Mouse (Mus musculus): ENCODE measurements around the gene Borcs6.
"Not testable (repeated sequence)": the region's sequence is repeated elsewhere in the genome, so short reads cannot be mapped to it uniquely, and the experiment has no call there.

Gene Borcs6

DNA sequence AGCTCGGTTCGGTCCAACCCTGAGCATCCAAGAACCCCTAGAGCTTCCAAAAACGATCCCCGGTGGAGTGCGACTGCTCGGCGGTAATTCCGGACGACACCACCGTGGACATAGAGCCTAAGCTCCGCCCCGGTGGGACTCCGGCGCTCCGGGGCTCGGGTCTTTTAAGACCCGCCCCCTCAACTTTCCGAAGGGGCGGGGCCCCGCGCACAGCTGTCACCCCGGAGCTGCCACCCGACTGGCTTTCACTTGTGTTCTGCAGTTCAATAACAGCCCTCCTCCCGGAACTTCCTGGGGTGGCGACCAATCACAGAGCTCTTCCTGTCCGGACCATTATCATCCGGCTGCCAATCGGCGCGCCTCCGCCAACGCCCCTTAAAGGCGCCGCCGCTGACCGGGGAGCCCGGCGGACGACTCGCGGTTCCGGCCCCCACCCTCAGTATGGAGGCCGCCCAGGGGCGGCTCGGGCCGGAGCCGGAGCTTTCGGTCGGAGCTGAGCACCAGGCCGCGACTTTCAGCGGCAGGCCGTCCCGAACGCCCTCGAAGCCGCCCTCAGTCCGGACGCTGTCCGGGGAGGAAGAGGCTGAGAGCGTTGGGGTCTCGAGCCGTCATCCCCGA, at the start of gene Borcs6:
Gene Borcs6 (plus strand): TSS at position 361 of the 618 bp plus-strand sequence.
- peak; percentile 94 to 97 for DNase-seq (ENCODE audit: low spot score in 2 of 2)

DNA sequence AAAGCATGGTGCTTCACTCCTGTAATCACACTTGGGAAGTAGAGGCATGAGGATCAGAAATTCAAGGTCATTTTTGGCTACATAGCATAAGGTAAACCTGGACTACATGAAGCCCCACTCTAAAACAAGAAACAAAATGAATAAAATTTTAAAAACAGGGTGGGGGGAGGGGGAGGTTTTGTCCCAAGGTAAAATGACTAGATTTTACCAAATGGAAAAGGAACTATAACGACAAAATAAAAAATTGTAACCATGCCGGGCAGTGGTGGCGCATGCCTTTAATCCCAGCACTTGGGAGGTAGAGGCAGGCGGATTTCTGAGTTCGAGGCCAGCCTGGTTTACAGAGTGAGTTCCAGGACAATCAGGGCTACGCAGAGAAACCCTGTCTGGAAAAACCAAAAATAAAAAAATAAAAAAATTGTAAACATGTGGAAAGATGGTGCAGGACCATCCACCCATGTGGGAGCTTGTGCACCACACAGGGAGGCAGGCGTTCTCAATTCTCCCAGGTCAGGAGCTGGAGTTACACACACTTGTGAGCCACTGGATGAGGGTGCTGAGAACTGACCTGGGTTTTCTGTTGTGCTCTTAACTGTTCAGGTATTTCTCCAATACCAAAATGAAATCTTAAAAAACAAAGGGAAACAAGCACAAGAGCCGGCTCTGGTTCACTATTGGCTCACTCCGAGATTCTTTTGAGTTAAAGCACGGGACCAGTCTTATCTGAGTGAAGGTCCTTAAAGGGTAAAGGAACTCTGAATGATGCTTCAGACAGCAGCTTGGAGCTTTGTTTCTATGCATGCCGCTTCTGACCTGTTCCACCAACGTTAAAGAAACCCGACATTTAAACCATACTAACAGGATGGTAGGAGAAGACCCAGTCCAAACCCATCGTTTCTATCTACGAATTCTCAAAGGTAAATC, 48.9 kb upstream of the Borcs6 start:
- no peak for DNase-seq (ENCODE audit: low spot score in 2 of 2)

DNA sequence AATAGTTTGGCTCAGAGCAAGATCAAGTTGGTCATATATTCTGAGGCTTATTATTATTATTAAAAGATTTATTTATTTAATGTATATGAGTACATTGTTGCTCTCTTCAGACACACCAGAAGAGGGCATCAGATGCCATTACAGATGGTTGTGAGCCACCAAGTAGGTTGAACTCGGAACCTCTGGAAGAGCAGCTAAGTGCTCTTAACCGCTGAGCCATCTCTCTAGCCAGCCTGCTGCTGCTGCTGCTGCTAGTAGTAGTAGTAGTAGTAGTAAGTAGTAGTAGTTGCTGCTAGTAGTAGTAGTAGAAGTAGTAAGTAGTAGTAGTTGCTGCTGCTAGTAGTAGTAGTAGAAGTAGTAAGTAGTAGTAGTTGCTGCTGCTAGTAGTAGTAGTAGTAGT, 48.1 kb upstream of the Borcs6 start:
- DNase-seq (ENCODE audit: low spot score in 2 of 2): not testable (repeated sequence)

DNA sequence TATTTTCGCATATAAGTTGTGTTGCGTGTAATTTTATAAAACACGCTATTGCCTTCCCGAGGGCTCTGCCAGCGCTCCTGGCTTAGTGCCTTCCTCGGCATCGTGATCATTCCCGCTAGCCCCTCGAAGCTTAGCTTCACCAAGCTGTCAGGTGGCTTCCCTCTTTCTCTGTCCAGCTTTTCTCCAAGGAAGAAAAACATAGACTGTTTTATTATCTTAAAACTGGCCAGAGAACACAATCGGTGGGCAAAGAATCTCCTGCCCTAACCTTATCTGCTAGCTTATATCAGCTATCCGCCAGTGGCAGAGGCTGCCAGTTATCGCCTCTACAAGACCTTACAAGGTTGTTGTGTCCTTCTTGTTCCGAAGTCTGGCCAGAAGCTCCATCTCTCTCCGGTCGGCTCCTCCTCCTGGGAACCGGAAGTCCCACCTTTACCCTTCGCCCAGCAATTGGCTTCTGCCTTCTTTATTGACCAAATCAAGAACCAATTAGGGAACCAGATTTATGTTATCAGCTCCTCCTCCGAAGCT, 47.4 kb upstream of the Borcs6 start:
- DNase-seq (ENCODE audit: low spot score in 2 of 2): peak; percentile 87 to 89

DNA sequence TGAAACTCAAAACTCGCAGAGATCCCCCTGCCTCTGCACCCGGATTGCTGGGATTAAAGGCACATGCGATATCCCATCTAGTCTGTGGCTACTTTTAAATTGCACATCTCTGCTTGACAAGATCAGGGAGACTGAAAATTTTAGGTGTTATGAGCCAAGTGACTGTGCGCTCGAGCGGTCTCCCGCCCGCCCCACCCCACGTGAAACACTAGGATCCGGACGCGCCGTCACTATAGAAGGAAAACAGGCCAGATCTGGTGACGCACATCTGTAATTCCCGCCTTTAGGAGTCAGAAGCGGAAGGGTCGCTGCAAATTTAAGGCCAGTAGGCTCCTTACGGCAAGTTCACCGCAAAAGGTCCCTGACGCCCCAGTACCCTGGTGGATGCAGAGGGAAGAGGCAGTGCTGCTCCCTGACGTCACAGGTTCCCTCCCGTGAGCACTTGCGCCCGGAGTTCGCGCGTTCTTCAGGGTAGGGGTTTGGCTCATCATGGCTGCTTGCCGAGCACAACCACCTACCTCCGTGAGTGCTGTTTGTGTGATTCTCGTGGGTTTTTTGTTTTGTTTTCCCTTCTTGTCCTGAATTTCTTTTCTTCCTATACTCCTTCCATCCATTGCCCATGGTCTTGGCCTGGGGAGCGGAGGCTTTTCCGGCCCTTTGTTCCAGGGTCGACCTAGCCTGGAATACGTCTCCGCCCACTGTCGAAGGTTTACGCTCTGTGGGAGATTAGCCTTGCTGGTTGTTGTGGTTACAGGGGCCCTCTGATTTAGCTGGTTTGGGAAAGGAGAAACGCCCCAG, 43.7 kb upstream of the Borcs6 start, which contains the start of gene Ctc1:
Gene Ctc1 (plus strand): TSS at position 268 of the 798 bp plus-strand sequence.
- DNase-seq (ENCODE audit: low spot score in 2 of 2): peak; percentile 89 to 92

DNA sequence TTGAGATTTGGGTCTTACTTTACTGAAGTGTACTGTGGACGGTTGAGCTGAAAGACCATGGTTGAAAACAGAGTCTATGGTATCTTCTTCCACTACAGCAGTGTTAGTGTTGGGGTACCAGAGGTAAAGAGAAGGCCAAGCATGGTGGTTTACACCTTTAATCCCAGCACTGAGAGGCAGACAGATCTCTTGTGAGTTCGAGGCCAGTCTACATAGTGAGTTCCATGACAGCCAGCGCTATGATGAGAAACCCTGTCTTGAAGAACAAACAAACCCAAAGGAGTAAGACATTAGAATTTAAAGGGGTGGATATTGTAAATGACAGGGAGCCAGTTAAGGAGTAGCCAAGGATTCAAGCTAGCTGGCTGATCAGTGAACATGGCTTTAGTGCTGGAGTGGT, 42.8 kb upstream of the Borcs6 start:
- no peak for DNase-seq (ENCODE audit: low spot score in 2 of 2)

DNA sequence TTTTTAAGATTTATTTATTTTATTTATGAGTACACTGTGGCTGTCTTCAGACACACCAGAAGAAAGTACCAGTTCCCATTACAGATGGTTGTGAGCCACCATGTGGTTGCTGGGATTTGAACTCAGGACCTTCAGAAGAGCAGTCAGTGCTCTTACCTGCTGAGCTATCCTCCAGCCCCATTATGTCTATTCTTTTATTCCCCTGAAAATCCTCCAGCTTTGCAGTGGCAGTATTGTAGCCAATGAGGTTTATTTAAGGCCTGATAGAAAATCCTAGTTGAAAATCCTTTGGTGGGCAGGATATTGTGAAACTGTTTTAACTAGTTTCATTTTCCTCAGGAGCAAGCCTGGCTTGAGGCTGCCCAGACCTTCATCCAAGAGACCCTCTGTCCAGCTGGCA, 38.8 kb upstream of the Borcs6 start:
- DNase-seq (ENCODE audit: low spot score in 2 of 2): no peak

DNA sequence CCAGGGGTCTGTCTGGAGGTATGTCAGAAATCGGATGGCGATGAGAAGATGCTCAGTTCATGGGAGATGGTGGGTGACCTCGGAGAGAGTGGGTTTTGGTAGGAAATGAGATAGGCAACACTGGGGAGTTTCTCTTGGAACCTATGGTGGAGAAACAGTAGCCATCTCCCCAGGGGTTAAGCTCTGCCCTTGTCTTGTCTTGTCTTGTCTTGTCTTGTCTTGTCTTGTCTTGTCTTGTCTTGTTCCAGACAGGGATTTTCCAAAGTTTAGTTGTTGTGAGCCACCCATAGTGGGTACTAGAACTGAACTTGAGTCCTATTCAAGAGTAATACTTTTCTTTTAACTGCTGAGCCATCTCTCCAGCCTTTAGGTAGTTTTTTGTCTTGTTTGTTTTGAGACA, 33.0 kb upstream of the Borcs6 start:
- DNase-seq (ENCODE audit: low spot score in 2 of 2): no peak

DNA sequence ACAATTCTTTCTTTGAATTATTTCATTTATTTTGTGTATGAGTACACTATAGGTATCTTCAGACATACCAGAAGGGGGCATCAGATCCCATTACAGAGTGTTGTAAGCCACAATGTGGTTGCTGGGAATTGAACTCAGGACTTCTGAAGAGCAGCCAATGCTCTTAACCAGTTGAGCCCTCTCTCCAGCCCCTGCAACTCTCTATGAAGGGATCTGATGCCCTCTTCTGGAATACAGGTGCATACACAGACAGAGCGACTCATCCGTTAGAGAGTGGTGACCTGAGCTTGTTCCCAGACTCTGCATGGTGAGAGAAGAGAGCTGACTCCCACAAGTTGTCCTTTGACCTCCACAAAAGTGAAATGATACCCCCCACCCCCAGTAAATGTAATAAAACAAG, 30.7 kb upstream of the Borcs6 start:
- no peak for DNase-seq (ENCODE audit: low spot score in 2 of 2)

DNA sequence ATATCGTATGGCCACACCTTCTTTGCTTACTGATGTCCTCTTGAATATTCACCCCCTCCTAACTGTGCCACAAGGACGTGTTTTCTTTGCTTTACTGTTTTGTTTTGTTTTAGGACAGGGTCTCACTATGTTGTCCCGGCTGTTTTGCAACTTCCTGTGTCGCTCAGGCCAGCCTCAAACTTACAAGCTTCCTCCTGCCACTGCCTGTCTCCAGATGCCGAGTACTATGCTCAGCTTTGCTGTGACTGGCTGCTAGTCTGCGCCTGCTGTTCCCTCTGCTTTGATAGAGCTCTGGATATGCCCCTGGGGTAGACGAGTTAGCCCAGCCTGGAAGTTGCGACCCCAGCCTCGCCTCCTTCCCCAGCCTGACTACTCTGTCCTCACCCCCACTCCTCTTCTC, 26.0 kb upstream of the Borcs6 start:
- no peak for DNase-seq (ENCODE audit: low spot score in 2 of 2)

DNA sequence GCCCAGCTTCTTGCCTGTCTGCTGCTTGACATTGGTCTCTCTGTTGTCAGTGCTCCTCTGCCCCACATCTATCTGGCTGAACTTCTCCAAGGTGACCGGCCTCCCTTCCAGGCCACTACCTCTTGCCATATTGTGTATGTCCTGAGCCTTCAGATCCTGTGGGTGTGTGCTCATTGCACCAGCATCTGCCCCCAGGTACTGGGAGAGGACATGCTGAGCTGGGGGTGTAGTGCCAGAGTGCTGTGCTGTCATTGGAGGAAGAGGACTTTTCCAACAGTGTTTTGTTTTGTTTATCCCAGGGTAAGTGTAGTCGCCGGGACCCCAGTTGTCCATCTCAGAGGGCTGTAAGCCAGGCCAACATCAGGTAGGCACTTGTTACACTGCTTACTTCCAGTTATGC, 24.9 kb upstream of the Borcs6 start:
- no peak for DNase-seq (ENCODE audit: low spot score in 2 of 2)

DNA sequence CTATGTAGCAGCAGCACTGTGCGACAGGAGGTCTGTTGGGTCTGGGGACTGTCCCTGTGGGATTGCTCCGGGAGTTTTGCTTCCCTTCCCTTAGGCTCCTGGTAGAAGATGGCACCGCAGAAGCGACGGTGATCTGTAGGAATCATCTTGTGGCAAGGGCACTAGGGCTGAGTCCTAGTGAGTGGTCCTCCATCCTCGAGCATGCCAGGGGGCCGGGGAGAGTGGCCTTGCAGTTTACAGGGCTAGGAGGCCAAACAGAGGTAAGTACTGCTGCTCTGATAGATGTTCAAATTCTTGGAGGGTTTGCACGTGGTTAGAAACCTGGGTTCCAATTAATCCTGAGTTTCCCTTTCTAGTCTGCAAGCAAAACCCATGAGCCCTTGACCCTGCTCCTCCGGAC, 24.1 kb upstream of the Borcs6 start:
- DNase-seq (ENCODE audit: low spot score in 2 of 2): no peak

DNA sequence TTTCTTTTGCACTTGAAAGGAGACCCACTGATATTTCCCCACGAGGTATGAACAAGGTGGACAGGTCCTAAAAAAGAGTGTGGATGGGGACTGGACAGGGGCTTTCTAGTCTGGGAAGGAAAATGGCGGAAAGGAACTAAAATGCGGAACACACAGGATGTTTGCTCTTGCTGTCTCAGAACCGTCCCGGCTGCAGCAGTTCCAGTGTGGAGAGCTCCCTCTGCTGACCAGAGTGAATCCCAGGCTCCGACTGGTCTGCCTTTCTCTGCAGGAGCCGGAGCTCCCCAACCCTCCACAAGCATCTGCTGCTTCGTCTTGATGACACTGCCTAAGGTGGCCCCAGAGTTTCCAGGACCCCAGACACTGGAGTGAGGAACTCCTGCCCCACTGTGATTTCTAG, 23.7 kb upstream of the Borcs6 start:
- peak; percentile 92 to 93 for DNase-seq (ENCODE audit: low spot score in 2 of 2)

DNA sequence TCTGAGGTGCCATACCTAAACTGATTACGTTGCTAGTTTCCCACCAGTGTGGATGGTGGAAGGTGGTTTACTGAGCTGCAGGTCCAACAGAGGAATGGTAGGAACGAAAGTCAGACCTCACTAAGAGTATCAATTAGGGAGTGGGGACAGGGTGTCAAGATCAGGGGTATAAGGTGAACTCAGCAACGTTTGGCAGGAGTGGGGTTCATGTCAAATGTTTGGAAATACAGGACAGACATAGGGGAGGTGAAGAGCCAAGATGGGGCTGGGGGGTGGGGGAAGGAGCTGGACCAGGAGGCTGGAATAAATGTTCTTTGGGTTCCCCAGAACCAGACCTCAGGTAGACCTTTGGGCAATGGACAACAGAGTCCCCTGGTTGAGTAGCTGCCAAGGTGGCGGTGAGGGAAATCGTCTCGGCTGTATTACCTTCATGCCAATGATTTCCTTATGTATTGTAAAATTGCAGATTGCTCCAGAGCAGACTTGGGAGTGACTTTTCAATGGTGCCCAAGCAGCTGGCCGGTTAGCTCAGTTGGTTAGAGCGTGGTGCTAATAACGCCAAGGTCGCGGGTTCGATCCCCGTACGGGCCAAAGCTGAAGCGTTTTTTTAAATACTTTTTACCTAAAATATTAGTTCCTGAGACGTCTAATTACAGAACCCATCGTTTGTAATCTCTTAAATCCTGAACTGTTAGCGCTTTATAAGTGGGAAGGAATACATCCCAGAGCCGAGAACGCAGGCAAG, 22.9 kb upstream of the Borcs6 start:
- peak; percentile 96 to 97 for DNase-seq (ENCODE audit: low spot score in 2 of 2)

DNA sequence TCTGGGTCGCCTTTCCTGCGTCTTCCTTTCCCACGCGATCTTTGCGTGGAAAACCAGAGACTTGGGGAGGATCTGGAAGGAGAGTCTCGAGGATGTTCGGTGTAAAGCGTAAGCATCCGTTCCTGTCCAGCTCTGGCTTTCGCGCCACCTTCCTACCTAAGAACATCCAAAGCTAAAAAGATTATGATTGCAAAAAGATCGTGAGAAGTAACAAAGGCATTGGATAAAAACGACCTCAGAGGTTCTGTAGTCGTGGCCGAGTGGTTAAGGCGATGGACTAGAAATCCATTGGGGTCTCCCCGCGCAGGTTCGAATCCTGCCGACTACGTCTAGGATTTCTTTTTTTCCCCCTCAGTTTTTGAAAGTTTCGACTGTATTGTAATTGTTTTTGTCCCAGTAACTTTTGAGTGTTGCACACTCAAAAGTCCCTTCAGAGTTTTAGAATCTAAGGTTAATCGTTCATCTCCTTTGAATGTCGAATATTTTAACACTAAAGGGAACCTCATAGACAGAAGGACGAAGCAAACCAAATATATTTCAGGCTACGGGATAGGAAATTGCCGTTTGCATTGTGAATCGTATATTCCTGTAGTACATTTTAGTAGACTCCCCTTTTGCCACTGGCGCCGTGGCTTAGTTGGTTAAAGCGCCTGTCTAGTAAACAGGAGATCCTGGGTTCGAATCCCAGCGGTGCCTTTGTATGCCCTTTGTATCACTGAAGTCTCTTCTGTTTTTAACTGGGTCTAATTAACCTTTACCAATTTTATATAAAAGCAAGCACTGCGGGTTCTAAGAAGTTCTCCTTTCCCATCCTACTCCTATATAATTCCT, 22.1 kb upstream of the Borcs6 start:
- peak; percentile 95 to 96 for DNase-seq (ENCODE audit: low spot score in 2 of 2)

DNA sequence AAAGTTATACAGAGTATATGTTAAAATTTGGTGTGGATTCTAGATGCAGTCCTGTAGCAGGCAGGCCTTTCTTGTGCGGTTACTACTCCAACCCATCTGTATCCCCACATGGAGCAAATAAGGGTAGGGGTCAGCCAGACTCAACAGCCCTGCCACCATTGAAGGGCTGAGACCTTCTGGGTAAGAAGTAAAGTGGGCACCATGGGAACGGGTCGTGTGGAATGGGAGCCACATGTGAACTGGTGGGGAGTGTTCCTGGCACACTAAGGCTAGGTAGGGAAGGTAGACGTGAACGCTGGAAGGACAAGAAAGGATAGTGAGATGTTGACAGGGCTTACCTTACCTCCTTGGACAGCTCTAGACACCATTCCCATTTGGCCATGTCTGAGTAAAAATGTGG, 21.3 kb upstream of the Borcs6 start:
- no peak for DNase-seq (ENCODE audit: low spot score in 2 of 2)

DNA sequence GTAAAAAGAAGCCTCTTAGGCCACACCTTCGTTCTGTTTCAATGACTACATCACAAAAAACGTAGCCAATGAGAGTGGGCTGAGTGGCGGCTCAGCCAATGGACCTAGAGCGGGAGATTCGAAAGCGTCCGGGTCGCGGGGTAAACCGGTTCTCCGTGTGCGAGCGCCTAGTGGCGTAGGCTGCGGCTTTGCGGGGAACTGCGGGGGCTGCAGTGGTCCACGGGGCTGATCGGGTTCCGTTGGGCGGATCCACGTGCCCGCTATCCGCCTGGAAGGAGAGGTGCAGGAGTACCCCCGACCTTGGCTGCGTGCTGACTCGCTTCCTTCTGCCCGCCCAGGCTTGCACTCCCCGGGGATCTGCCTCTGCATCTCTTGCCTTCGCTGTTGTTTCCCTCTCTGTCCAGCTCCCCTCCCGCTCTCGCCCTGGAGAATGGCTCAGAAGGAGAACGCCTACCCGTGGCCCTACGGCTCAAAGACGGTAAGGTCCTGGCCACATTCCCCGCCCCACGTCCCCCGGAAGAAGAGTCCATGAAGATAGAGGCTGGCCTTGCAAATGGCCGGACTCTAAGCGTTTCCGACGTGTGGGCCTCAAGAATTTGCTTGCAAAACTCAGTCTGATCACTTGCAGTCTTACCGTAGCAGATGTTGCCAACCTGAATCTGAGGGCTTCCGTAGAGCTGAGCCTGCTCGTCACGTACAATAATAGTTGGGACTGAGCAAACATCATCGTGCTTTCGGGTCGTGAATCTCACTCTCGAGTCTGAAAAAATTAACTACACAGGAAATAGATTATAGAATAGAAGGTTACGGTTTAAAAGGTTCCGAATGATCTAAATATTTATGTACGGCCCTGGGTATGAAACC, 13.8 kb upstream of the Borcs6 start, which contains the start of gene Aurkb:
Gene Aurkb (plus strand): TSS at position 117 of the 864 bp plus-strand sequence.
- peak; percentile 64 to 78 for DNase-seq (ENCODE audit: low spot score in 2 of 2)

DNA sequence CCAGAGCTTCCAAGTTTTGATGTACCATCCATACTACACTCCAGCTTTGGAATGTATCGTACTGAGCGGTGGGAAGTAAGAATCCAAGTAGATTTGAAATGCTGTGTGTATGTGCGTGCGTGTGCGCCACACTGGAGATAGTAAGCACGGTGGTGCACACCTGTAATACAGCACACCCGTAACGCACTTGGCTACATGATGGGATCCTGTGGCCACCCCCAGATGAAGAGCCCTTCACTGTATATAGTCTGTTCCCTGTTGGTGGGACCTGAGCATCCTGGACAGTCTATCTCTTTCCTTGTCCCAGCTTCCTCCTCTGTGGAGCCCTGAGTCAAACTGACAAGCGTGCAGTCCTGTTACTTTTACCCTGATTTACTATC, 13.1 kb upstream of the Borcs6 start:
- DNase-seq (ENCODE audit: low spot score in 2 of 2): no peak

DNA sequence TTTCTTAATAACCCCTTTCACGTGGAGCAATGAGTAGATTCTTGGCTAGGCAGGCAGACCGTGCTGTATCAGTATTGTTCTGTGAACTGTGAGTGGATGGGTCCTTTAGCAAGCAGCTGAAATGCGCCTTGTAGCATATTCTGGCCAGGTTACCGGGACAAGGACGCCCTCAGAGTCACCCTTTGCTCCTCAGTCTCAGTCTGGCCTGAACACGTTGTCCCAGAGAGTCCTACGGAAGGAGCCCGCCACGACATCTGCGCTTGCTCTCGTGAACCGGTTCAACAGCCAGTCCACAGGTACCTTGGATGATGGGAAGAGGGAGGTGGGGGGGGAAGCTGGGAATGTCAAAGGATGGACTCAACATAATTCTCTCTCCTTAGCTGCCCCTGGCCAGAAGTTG, 11.9 kb upstream of the Borcs6 start:
- no peak for DNase-seq (ENCODE audit: low spot score in 2 of 2)

All from right cerebral cortex, adult 2 months (tissue).